Mouse (Mus musculus): Measurements from ENCODE around the gene Snapc3. TPM values are rescaled to one million over a fixed set of nuclear protein-coding genes. Genes with fewer than 3 reads are reported as not detected.

The Snapc3 gene
- polyA plus RNA-seq, 1 experiment from 2014 or later, result 63.1 TPM

- H3K4me1 ChIP-seq (ENCODE audit: control insufficient read depth, insufficient read depth, low read length), result no peaks in the 10 kb centered on the region
- no peaks in the 10 kb centered on the region for H3K36me3 ChIP-seq (replicated peaks; ENCODE audit: control insufficient read depth, insufficient read depth, low read depth, low read length)
- H3K9me3 ChIP-seq (replicated peaks; ENCODE audit: control insufficient read depth, low read length), result no peaks in the 10 kb centered on the region; the same call in 1 of the 2 replicates
- ATAC-seq (replicated peaks; ENCODE audit: insufficient number of reproducible peaks, low FRiP score, low TSS enrichment, low read depth) (no peak), DNase-seq (ENCODE audit: low spot score) (no peak)
- H3K4me3 ChIP-seq (ENCODE audit: low read depth, low read length), result no peak overlapping the region
- H3K9ac ChIP-seq (replicated peaks; ENCODE audit: low read length), result no peak overlapping the region
- no peak overlapping the region for H3K4me2 ChIP-seq (ENCODE audit: low read depth, low read length)
- H3K27me3 ChIP-seq (ENCODE audit: control insufficient read depth, insufficient read depth, low read length), result no peaks in the 10 kb centered on the region
- H3K27ac ChIP-seq (replicated peaks; ENCODE audit: low read depth, low read length), result no peak overlapping the region
These were observed 15.8 kb upstream of the Snapc3 start for GRCm38 (mm10) chr4:83401712-83402111.

DNA sequence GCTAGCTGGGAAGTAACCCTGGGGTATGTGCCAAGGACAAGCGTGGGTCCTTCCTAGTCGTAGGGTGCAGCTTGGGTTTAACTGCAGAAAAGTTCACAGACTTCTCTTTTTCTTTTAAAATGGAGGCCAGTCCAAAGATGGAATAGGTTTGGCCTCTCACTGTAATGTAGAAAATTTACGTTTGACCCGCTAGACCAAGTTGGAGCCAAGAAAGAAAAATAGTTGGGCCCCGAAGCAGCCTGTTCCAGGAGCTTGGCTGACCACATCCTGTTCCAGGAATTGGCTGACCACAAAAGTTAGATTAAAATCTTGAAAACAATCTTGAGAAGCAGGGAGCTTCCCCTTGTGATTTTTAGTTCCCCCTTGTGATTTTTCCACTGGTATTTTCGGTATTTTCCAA, 9.8 kb upstream of the Snapc3 start:
- ATAC-seq (replicated peaks; ENCODE audit: insufficient number of reproducible peaks, low FRiP score, low TSS enrichment, low read depth) (no peak), DNase-seq (ENCODE audit: low spot score) (no peak)
- WGBS, result 95% methylated on average over 6 of the region's 6 CpGs
- Histone ChIP-seq H3K9me3 (replicated peaks; ENCODE audit: control insufficient read depth, low read length) (no peaks in the 10 kb centered on the region; the same call in 1 of the 2 replicates), H3K27me3 (ENCODE audit: control insufficient read depth, insufficient read depth, low read length) (no peaks in the 10 kb centered on the region), H3K36me3 (replicated peaks; ENCODE audit: control insufficient read depth, insufficient read depth, low read depth, low read length) (no peaks in the 10 kb centered on the region), H3K9ac (replicated peaks; ENCODE audit: low read length) (no peak overlapping the region), H3K4me1 (ENCODE audit: control insufficient read depth, insufficient read depth, low read length) (no peaks in the 10 kb centered on the region), H3K27ac (replicated peaks; ENCODE audit: low read depth, low read length) (no peak overlapping the region), H3K4me3 (ENCODE audit: low read depth, low read length) (no peak overlapping the region), H3K4me2 (ENCODE audit: low read depth, low read length) (no peak overlapping the region)

DNA sequence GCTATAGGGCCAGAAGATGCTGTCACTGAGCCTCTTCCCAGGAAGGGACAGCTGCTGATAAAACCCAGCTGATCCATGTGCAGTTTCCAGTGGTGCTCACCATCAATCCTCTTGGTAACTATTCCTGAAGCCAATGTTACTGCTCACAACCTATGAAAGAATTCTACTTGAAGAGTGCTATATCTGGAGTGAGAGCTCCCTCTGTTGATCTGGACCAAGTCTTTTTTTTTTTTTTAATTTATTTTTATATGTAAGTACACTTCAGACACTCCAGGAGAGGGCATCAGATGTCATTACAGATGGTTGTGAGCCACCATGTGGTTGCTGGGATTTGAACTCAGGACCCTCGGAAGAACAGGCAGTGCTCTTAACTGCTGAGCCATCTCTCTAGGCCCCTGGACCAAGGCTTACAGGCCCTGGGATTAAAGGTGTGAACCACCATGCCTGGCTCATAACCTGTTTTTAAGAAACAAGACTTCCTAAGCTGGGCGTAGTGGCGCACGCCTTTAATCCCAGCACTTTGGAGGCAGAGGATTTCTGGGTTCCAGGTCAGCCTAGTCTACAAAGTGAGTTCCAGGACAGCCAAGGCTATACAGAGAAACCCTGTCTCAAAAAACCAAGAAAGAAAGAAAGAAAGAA, 7.5 kb upstream of the Snapc3 start:
- Histone ChIP-seq H3K4me2 (ENCODE audit: low read depth, low read length) (no peak overlapping the region), H3K36me3 (replicated peaks; ENCODE audit: control insufficient read depth, insufficient read depth, low read depth, low read length) (no peaks in the 10 kb centered on the region), H3K9ac (replicated peaks; ENCODE audit: low read length) (no peak overlapping the region), H3K4me3 (ENCODE audit: low read depth, low read length) (no peak overlapping the region), H3K4me1 (ENCODE audit: control insufficient read depth, insufficient read depth, low read length) (no peaks in the 10 kb centered on the region), H3K27me3 (ENCODE audit: control insufficient read depth, insufficient read depth, low read length) (no peaks in the 10 kb centered on the region), H3K27ac (replicated peaks; ENCODE audit: low read depth, low read length) (no peak overlapping the region), H3K9me3 (replicated peaks; ENCODE audit: control insufficient read depth, low read length) (no peaks in the 10 kb centered on the region; the same call in 1 of the 2 replicates)
- WGBS, result 94% methylated on average over 4 of the region's 4 CpGs
- DNase-seq (ENCODE audit: low spot score), result no peak
- no peak for ATAC-seq (replicated peaks; ENCODE audit: insufficient number of reproducible peaks, low FRiP score, low TSS enrichment, low read depth)

- no peaks in the 10 kb centered on the region for H3K27me3 ChIP-seq (ENCODE audit: control insufficient read depth, insufficient read depth, low read length)
- H3K36me3 ChIP-seq (replicated peaks; ENCODE audit: control insufficient read depth, insufficient read depth, low read depth, low read length), result no peaks in the 10 kb centered on the region
- H3K9ac ChIP-seq (replicated peaks; ENCODE audit: low read length), result no peak overlapping the region
- H3K4me3 ChIP-seq (ENCODE audit: low read depth, low read length), result no peak overlapping the region
- ATAC-seq (replicated peaks; ENCODE audit: insufficient number of reproducible peaks, low FRiP score, low TSS enrichment, low read depth) (no peak), DNase-seq (ENCODE audit: low spot score) (no peak)
- 78% methylated on average over 3 of the region's 3 CpGs for WGBS
- no peak overlapping the region for H3K27ac ChIP-seq (replicated peaks; ENCODE audit: low read depth, low read length)
- no peaks in the 10 kb centered on the region for H3K4me1 ChIP-seq (ENCODE audit: control insufficient read depth, insufficient read depth, low read length)
- H3K4me2 ChIP-seq (ENCODE audit: low read depth, low read length), result no peak overlapping the region
- H3K9me3 ChIP-seq (replicated peaks; ENCODE audit: control insufficient read depth, low read length), result no peaks in the 10 kb centered on the region; the same call in 1 of the 2 replicates
These were observed 5.5 kb upstream of the Snapc3 start for GRCm38 (mm10) chr4:83412060-83412459.

GRCm38 (mm10) chr4:83414241-83414824, 3.2 kb upstream of the Snapc3 start:
- Histone ChIP-seq H3K4me2 (ENCODE audit: low read depth, low read length) (no peak overlapping the region), H3K4me3 (ENCODE audit: low read depth, low read length) (no peak overlapping the region), H3K27ac (replicated peaks; ENCODE audit: low read depth, low read length) (no peak overlapping the region), H3K4me1 (ENCODE audit: control insufficient read depth, insufficient read depth, low read length) (no peaks in the 10 kb centered on the region), H3K36me3 (replicated peaks; ENCODE audit: control insufficient read depth, insufficient read depth, low read depth, low read length) (no peaks in the 10 kb centered on the region), H3K9ac (replicated peaks; ENCODE audit: low read length) (no peak overlapping the region), H3K27me3 (ENCODE audit: control insufficient read depth, insufficient read depth, low read length) (no peaks in the 10 kb centered on the region), H3K9me3 (replicated peaks; ENCODE audit: control insufficient read depth, low read length) (no peaks in the 10 kb centered on the region)
- 81% methylated on average over 5 of the region's 5 CpGs for WGBS
- DNase-seq (ENCODE audit: low spot score) (no peak), ATAC-seq (replicated peaks; ENCODE audit: insufficient number of reproducible peaks, low FRiP score, low TSS enrichment, low read depth) (no peak)

- no peak for DNase-seq (ENCODE audit: low spot score)
- H3K4me2 ChIP-seq (ENCODE audit: low read depth, low read length), result peak overlapping the region; percentile 55
- no peaks in the 10 kb centered on the region for H3K4me1 ChIP-seq (ENCODE audit: control insufficient read depth, insufficient read depth, low read length)
- no peaks in the 10 kb centered on the region for H3K9me3 ChIP-seq (replicated peaks; ENCODE audit: control insufficient read depth, low read length)
- no peaks in the 10 kb centered on the region for H3K27me3 ChIP-seq (ENCODE audit: control insufficient read depth, insufficient read depth, low read length)
- peak overlapping the region; percentile 97 for H3K4me3 ChIP-seq (ENCODE audit: low read depth, low read length)
- no peak overlapping the region; the same call in 1 of the 2 replicates for H3K27ac ChIP-seq (replicated peaks; ENCODE audit: low read depth, low read length)
- H3K9ac ChIP-seq (replicated peaks; ENCODE audit: low read length), result peak overlapping the region; percentile 94
- WGBS, result under 1% methylated on average over 30 of the region's 30 CpGs
- no peaks in the 10 kb centered on the region; the same call in 1 of the 2 replicates for H3K36me3 ChIP-seq (replicated peaks; ENCODE audit: control insufficient read depth, insufficient read depth, low read depth, low read length)
- ATAC-seq (replicated peaks; ENCODE audit: insufficient number of reproducible peaks, low FRiP score, low TSS enrichment, low read depth), result peak; percentile 57
These were observed 279 bp downstream of the Snapc3 start for GRCm38 (mm10) chr4:83417820-83418186.

DNA sequence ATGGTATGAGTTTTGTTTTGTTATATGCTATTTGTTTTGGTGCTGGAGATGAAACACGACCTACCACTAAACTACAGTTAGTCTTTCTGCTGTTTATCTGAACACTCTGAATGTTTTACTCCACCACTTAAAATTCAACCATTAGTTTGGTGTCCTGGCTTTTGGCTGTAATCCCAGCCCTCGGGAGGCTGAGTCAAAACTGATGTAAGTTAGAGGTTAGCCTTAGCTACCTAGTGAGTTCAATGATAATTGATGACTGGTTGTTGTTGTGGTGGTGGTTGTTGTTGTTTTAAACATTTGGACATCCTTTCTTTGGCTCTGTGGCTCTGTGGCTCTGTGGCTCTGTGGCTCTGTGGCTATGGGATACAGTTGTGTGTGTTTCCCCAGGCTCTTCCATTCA, 1.3 kb downstream of the Snapc3 start:
- Histone ChIP-seq H3K4me3 (ENCODE audit: low read depth, low read length) (peak overlapping the region; percentile 97), H3K9ac (replicated peaks; ENCODE audit: low read length) (no peak overlapping the region; the same call in 1 of the 2 replicates), H3K27ac (replicated peaks; ENCODE audit: low read depth, low read length) (no peak overlapping the region)

GRCm38 (mm10) chr4:83423641-83424040, 6.1 kb downstream of the Snapc3 start:
- 97% methylated on average over 6 of the region's 6 CpGs for WGBS
- Histone ChIP-seq H3K9ac (replicated peaks; ENCODE audit: low read length) (no peak overlapping the region), H3K27ac (replicated peaks; ENCODE audit: low read depth, low read length) (no peak overlapping the region), H3K36me3 (replicated peaks; ENCODE audit: control insufficient read depth, insufficient read depth, low read depth, low read length) (peaks cover 12% of the 10 kb centered on the region), H3K4me3 (ENCODE audit: low read depth, low read length) (no peak overlapping the region), H3K9me3 (replicated peaks; ENCODE audit: control insufficient read depth, low read length) (no peaks in the 10 kb centered on the region), H3K4me2 (ENCODE audit: low read depth, low read length) (no peak overlapping the region), H3K4me1 (ENCODE audit: control insufficient read depth, insufficient read depth, low read length) (no peaks in the 10 kb centered on the region), H3K27me3 (ENCODE audit: control insufficient read depth, insufficient read depth, low read length) (no peaks in the 10 kb centered on the region)
- ATAC-seq (replicated peaks; ENCODE audit: insufficient number of reproducible peaks, low FRiP score, low TSS enrichment, low read depth), result no peak
- DNase-seq (ENCODE audit: low spot score), result no peak

More for the DNA sequence above, 1.3 kb downstream of the Snapc3 start:
- Histone ChIP-seq H3K27me3 (ENCODE audit: control insufficient read depth, insufficient read depth, low read length) (no peaks in the 10 kb centered on the region), H3K9me3 (replicated peaks; ENCODE audit: control insufficient read depth, low read length) (no peaks in the 10 kb centered on the region), H3K4me2 (ENCODE audit: low read depth, low read length) (peak overlapping the region; percentile 55), H3K36me3 (replicated peaks; ENCODE audit: control insufficient read depth, insufficient read depth, low read depth, low read length) (no peaks in the 10 kb centered on the region; the same call in none of the 2 replicates), H3K4me1 (ENCODE audit: control insufficient read depth, insufficient read depth, low read length) (no peaks in the 10 kb centered on the region)
- 77% methylated on average over 2 of the region's 2 CpGs for WGBS
- ATAC-seq (replicated peaks; ENCODE audit: insufficient number of reproducible peaks, low FRiP score, low TSS enrichment, low read depth), result no peak
- DNase-seq (ENCODE audit: low spot score), result no peak

All from embryonic facial prominence, embryonic 11.5 days (tissue).